Mouse (Mus musculus): ENCODE results near the gene Tnrc18. TPM values are rescaled to one million over a fixed set of nuclear protein-coding genes. Genes with fewer than 3 reads are reported as not detected.

Tnrc18 gene
- total and polyA plus RNA-seq, 2 experiments from 2014 or later: 19.9 to 137 TPM

GRCm38 (mm10) chr5:142739941-142740340 is 77.5 kb downstream of the Tnrc18 start:
- H3K4me1 ChIP-seq (ENCODE audit: insufficient read depth, low read length): no peaks in the 10 kb centered on the region
- H3K4me2 ChIP-seq (ENCODE audit: low read depth, low read length): no peak overlapping the region
- WGBS: 76% methylated on average over 8 of the region's 8 CpGs
- H3K4me3 ChIP-seq (ENCODE audit: low read length): no peak overlapping the region
- no peak for DNase-seq (ENCODE audit: low spot score)
- no peak overlapping the region for H3K9ac ChIP-seq (replicated peaks; ENCODE audit: low read length)
- no peak overlapping the region for H3K27ac ChIP-seq
- TF ChIP-seq CTCF (IDR thresholded peaks at IDR 0.05; ENCODE audit: low read depth): no peak
- H3K36me3 ChIP-seq (ENCODE audit: insufficient read depth, low read length): peaks cover 53% of the 10 kb centered on the region
- H3K9me3 ChIP-seq (ENCODE audit: low read length): no peaks in the 10 kb centered on the region
- H3K27me3 ChIP-seq (ENCODE audit: insufficient read depth, low read length): no peaks in the 10 kb centered on the region
- no peak for ATAC-seq

GRCm38 (mm10) chr5:142731916-142732315 is 85.5 kb downstream of the Tnrc18 start:
- Histone ChIP-seq H3K4me2 (ENCODE audit: low read depth, low read length) (no peak overlapping the region), H3K27me3 (ENCODE audit: insufficient read depth, low read length) (no peaks in the 10 kb centered on the region), H3K9ac (replicated peaks; ENCODE audit: low read length) (no peak overlapping the region), H3K9me3 (ENCODE audit: low read length) (no peaks in the 10 kb centered on the region), H3K4me1 (ENCODE audit: insufficient read depth, low read length) (no peaks in the 10 kb centered on the region), H3K4me3 (ENCODE audit: low read length) (no peak overlapping the region), H3K27ac (no peak overlapping the region), H3K36me3 (ENCODE audit: insufficient read depth, low read length) (peaks cover 87% of the 10 kb centered on the region)
- ATAC-seq (no peak), DNase-seq (ENCODE audit: low spot score) (no peak)
- no peak for TF ChIP-seq CTCF (IDR thresholded peaks at IDR 0.05; ENCODE audit: low read depth)
- 70% methylated on average over 11 of the region's 11 CpGs for WGBS

GRCm38 (mm10) chr5:142730295-142730694 is 87.2 kb downstream of the Tnrc18 start:
- peaks cover 87% of the 10 kb centered on the region for H3K36me3 ChIP-seq (ENCODE audit: insufficient read depth, low read length)
- no peak for ATAC-seq
- H3K27me3 ChIP-seq (ENCODE audit: insufficient read depth, low read length): no peaks in the 10 kb centered on the region
- H3K4me3 ChIP-seq (ENCODE audit: low read length): no peak overlapping the region
- H3K4me1 ChIP-seq (ENCODE audit: insufficient read depth, low read length): no peaks in the 10 kb centered on the region
- WGBS: 92% methylated on average over 12 of the region's 12 CpGs
- no peak overlapping the region for H3K9ac ChIP-seq (replicated peaks; ENCODE audit: low read length)
- DNase-seq (ENCODE audit: low spot score): no peak
- no peak overlapping the region for H3K4me2 ChIP-seq (ENCODE audit: low read depth, low read length)
- no peak for TF ChIP-seq CTCF (IDR thresholded peaks at IDR 0.05; ENCODE audit: low read depth)
- no peak overlapping the region for H3K27ac ChIP-seq
- H3K9me3 ChIP-seq (ENCODE audit: low read length): no peaks in the 10 kb centered on the region

GRCm38 (mm10) chr5:142728301-142728700 is 89.2 kb downstream of the Tnrc18 start:
- Histone ChIP-seq H3K4me3 (ENCODE audit: low read length) (no peak overlapping the region), H3K27ac (no peak overlapping the region), H3K9ac (replicated peaks; ENCODE audit: low read length) (no peak overlapping the region), H3K36me3 (ENCODE audit: insufficient read depth, low read length) (peaks cover 76% of the 10 kb centered on the region), H3K27me3 (ENCODE audit: insufficient read depth, low read length) (no peaks in the 10 kb centered on the region), H3K4me1 (ENCODE audit: insufficient read depth, low read length) (no peaks in the 10 kb centered on the region), H3K4me2 (ENCODE audit: low read depth, low read length) (no peak overlapping the region), H3K9me3 (ENCODE audit: low read length) (no peaks in the 10 kb centered on the region)
- TF ChIP-seq CTCF (IDR thresholded peaks at IDR 0.05; ENCODE audit: low read depth): no peak
- DNase-seq (ENCODE audit: low spot score) (no peak), ATAC-seq (no peak)
- WGBS: 98% methylated on average over 16 of the region's 16 CpGs

GRCm38 (mm10) chr5:142726748-142727147 is 90.7 kb downstream of the Tnrc18 start:
- no peak for DNase-seq (ENCODE audit: low spot score)
- Histone ChIP-seq H3K4me1 (ENCODE audit: insufficient read depth, low read length) (no peaks in the 10 kb centered on the region), H3K27ac (peak overlapping the region; percentile 22; the same call in 1 of the 2 replicates), H3K4me3 (ENCODE audit: low read length) (no peak overlapping the region), H3K4me2 (ENCODE audit: low read depth, low read length) (no peak overlapping the region), H3K9ac (replicated peaks; ENCODE audit: low read length) (no peak overlapping the region), H3K27me3 (ENCODE audit: insufficient read depth, low read length) (no peaks in the 10 kb centered on the region), H3K9me3 (ENCODE audit: low read length) (no peaks in the 10 kb centered on the region), H3K36me3 (ENCODE audit: insufficient read depth, low read length) (peaks cover 61% of the 10 kb centered on the region)
- WGBS: 69% methylated on average over 6 of the region's 6 CpGs
- no peak for ATAC-seq
- TF ChIP-seq CTCF (IDR thresholded peaks at IDR 0.05; ENCODE audit: low read depth): no peak

- H3K9me3 ChIP-seq (ENCODE audit: low read length): no peaks in the 10 kb centered on the region
- DNase-seq (ENCODE audit: low spot score) (no peak), ATAC-seq (no peak)
- H3K4me1 ChIP-seq (ENCODE audit: insufficient read depth, low read length): no peaks in the 10 kb centered on the region
- H3K36me3 ChIP-seq (ENCODE audit: insufficient read depth, low read length): peaks cover 39% of the 10 kb centered on the region
- H3K9ac ChIP-seq (replicated peaks; ENCODE audit: low read length): no peak overlapping the region
- no peak overlapping the region for H3K4me3 ChIP-seq (ENCODE audit: low read length)
- no peak overlapping the region for H3K4me2 ChIP-seq (ENCODE audit: low read depth, low read length)
- no peak for TF ChIP-seq CTCF (IDR thresholded peaks at IDR 0.05; ENCODE audit: low read depth)
- H3K27ac ChIP-seq: peak overlapping the region; percentile 1; the same call in 1 of the 2 replicates
- WGBS: 93% methylated on average over 7 of the region's 7 CpGs
- no peaks in the 10 kb centered on the region for H3K27me3 ChIP-seq (ENCODE audit: insufficient read depth, low read length)
Measured at GRCm38 (mm10) chr5:142724265-142724664, 93.2 kb downstream of the Tnrc18 start.

- H3K36me3 ChIP-seq (ENCODE audit: insufficient read depth, low read length): peaks cover 38% of the 10 kb centered on the region
- 16% methylated on average over 7 of the region's 7 CpGs for WGBS
- peak; percentile 78 for ATAC-seq
- H3K4me1 ChIP-seq (ENCODE audit: insufficient read depth, low read length): no peaks in the 10 kb centered on the region
- H3K9ac ChIP-seq (replicated peaks; ENCODE audit: low read length): no peak overlapping the region
- TF ChIP-seq CTCF (IDR thresholded peaks at IDR 0.05; ENCODE audit: low read depth): peak; percentile 92
- peak; percentile 86 for DNase-seq (ENCODE audit: low spot score)
- H3K27me3 ChIP-seq (ENCODE audit: insufficient read depth, low read length): no peaks in the 10 kb centered on the region
- H3K4me2 ChIP-seq (ENCODE audit: low read depth, low read length): no peak overlapping the region
- H3K9me3 ChIP-seq (ENCODE audit: low read length): no peaks in the 10 kb centered on the region
- no peak overlapping the region for H3K4me3 ChIP-seq (ENCODE audit: low read length)
- peak overlapping the region; percentile 21; the same call in 1 of the 2 replicates for H3K27ac ChIP-seq
Measured at GRCm38 (mm10) chr5:142723520-142724133, 93.8 kb downstream of the Tnrc18 start.

Measured in hindbrain, postnatal 0 days (tissue).